Mouse (Mus musculus): Measurements from ENCODE around the gene Dusp19.

Dusp19 gene

DNA sequence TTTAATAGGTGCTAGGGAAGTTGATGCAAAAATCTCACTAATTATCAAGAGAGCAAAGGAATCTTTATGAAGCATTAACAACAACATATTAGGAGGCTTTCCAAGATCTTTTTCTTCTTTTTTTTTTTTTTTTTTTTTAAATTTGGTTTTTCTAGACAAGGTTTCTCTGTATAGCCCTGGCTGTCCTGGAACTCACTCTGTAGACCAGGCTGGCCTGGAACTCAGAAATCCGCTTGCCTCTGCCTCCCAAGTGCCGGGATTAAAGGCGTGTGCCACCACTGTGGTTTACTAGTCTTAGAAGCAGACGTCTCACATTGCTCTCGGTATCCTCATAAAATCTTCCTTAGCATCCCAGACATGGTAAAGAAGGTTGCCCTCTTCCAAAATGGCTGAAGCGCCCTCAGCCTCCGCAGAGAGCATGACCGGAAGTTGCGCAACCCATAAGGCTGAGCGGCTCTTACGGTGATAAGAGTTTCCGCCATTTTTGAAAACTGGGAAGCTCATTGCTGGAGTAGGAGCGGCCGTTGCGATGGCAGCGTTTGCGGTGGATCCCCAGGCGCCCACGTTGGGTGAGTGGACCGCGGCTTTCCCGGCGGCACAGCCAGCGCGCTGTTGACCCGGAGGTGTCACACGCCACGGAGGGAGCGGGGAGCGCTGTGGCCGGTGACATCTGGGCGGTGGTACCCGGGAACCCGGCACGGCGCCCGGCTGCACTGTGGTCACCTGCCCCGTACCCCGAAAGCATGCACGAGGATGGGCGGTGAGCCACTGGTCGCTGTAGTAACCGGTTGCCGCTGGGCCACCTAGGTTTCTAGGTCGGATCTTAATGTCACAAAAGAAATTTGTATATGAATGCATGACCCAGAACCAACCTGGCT lies 21.8 kb downstream of the Dusp19 start:
- DNase-seq (ENCODE audit: low spot score in 2 of 2), result peak; percentile 90 to 95

DNA sequence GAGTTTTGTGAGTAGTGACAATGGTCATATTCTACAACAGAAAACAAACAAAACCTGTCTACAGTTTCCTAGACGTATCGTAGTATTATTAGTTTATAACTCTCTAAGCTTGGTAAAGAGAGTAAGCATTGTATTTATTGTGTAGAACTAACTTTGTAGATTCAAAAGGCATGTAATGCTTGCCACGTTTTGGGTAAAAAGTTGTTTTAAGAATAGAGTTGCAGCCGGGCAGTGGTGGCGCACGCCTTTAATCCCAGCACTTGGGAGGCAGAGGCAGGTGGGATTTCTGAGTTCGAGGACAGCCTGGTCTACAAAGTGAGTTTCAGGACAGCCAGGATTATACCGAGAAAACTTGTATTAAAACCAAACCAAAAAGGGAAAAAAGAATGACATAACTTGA lies 22.6 kb downstream of the Dusp19 start:
- no peak for DNase-seq (ENCODE audit: low spot score in 2 of 2)

DNA sequence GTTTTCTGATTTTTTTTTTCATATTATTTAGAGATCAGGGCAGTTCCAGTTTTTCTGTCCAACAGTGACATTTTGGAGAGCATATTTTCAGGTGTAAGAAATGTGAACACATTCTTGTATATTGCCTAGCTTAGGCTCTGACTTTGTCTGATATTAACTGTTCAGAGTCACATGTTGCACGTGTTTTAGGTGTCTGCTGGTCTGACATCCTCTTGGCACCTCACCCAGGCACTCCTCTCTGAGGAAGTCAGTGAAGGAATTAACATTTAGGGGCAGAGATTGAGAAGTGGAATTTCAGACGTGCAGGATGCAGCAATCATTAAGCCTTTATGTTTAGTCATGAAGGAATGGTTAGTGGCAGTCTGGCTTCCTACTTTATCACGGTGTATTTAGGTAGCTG lies 23.0 kb downstream of the Dusp19 start:
- no peak for DNase-seq (ENCODE audit: low spot score in 2 of 2)

DNA sequence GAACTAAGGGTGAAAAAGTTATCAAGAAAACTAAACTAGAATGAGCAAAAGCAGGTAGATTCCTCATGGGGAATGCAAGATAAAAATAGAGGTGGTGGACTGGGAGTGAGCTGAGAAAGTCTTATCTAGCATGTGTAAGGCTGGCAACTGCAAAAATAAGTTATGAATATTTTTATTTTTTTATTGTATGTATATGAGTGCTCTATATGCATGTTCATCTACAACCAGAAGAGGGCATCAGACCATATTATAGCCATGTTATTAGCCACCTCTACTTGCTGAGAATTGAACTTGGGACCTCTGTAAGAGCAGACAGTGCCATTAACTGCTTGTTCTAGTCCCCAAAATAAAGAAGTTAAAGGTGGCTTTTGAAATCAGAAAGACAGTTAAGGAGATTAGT lies 44.6 kb downstream of the Dusp19 start:
- no peak for DNase-seq (ENCODE audit: low spot score in 2 of 2)

DNA sequence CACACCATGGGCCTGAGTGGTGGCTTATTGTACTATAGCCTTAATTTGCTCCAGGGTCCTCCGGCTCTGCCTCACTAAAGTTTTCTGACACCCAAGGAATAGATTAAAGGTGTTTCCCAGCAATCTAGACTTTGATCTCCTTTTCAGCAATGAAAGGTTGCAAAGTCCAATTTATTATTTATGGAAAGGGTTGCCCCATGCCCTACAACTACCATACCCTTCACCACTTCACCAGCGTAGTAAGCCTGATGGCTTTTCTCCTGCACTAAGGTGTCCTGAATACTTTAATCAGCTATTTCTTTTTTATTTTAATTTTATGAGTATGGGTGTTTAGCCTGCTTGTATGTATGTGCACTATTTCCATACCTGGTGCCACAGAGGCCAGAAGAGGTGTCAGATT lies 45.8 kb downstream of the Dusp19 start:
- DNase-seq (ENCODE audit: low spot score in 2 of 2), result no peak

DNA sequence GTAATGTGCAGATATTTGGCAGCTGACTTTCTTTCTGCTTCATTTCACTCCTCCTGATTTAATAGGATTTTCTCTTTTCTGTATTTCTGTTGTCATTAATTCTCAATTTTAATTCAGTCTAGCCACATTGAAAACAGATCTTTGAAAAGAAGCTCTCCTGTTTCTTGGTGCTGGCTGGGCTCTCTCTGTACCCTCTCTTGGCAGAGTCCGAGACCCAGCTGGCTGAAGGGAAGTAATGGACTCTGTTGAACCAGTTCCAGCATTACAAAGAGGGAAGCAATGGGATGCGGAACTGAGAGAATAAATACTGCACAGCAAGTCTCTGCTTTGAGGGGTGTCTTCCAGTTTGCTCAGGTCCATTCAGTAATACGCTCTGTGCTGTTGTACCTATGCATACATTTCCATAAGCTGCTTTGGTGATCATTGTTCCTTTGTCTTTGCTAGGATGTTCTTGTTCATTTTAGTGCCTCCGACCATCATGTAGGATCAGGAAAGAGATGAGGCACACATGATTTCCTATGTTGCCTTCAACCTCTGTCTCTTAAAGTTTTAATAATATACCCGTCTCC lies 50.6 kb downstream of the Dusp19 start:
- no peak for DNase-seq (ENCODE audit: low spot score in 2 of 2)

DNA sequence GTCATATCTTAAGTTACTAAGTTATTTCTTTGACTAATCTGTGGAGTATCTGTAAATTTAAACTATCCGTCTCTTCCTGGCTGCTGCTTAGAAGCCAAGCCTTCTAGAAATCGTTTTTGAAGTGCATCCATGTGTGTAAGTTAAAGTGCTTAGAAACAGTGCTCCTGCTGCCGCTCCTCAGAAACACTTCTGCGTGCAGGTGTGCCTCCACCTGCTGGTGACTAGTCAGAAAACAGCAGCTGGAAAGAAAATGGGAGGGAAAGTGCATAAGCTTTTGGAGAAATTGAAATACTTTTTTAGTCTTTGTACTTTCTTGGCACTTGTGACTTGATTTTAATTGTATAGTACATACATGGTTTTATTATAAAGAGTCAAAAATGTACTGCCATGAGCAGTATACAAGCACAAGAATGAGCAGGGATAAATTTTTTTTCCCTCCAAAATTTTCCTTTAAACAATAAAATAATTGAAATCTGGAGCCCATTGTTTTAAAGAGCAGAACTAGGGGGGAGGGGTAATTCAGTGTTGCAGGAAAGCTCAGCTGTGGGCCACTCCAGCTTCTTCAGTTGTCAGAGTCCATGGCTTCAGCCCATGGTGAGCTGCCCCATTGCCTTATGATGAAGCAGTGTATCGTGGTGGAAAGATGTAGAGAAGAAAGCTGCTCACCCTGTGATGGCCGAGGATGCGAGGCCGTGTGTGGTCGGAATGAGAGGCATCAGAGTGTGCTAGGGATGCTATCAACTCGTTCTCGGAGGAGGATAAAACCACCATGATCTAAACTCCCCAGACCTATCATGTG lies 53.2 kb downstream of the Dusp19 start:
- DNase-seq (ENCODE audit: low spot score in 2 of 2), result peak in 1 of 2 experiments; percentile 18

DNA sequence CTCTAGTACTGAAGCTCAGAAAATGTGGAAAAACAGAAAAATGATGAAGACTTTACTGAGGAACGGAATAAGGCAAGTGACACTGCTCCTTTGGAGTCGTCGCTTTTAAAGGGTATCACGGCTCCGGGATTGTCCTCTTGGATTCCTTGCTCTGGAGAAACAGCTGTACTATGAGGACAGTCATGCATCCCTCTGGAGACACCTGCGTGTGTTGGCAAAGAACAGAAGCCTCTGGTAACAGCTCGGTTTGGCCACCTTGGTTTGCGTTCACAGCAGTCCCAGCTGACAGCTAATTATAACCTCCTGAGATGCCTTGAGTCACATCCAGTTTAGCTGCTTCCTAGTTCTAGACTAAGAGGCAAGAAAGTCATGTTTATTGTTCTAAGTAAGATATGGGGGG lies 62.0 kb downstream of the Dusp19 start:
- no peak for DNase-seq (ENCODE audit: low spot score in 2 of 2)

Measured in frontal cortex, postnatal 36 days (tissue).